Mouse (Mus musculus) cerebellum, adult 18-20 months (tissue): ENCODE results near the gene Zdhhc7.
A peak's percentile ranks its signal among the peaks of the same experiment; 100 is the strongest.

Experiments used
- DNase-seq, 2 experiments: peaks; one replicate each; pipeline ENCODE4 v3.0.0; 2021

Gene Zdhhc7

GRCm38 (mm10) chr8:120066226-120066625, 35.1 kb downstream of the Zdhhc7 start:
- no peak for DNase-seq

- no peak for DNase-seq
These were observed 35.7 kb downstream of the Zdhhc7 start for GRCm38 (mm10) chr8:120065611-120066010.

GRCm38 (mm10) chr8:120063326-120063725, 38.0 kb downstream of the Zdhhc7 start:
- DNase-seq = no peak

GRCm38 (mm10) chr8:120062742-120063141, 38.5 kb downstream of the Zdhhc7 start:
- DNase-seq = peak in 1 of 2 experiments; percentile 36

- no peak for DNase-seq
These were observed 44.2 kb downstream of the Zdhhc7 start for GRCm38 (mm10) chr8:120057078-120057477.

GRCm38 (mm10) chr8:120054833-120055232, 46.4 kb downstream of the Zdhhc7 start:
- DNase-seq = no peak

GRCm38 (mm10) chr8:120052318-120052717, 49.0 kb downstream of the Zdhhc7 start:
- no peak for DNase-seq

GRCm38 (mm10) chr8:120051908-120052307, 49.4 kb downstream of the Zdhhc7 start:
- no peak for DNase-seq

GRCm38 (mm10) chr8:120051006-120051405, 50.3 kb downstream of the Zdhhc7 start:
- no peak for DNase-seq

GRCm38 (mm10) chr8:120050376-120050775, 50.9 kb downstream of the Zdhhc7 start:
- DNase-seq = peak; percentile 42 to 60

GRCm38 (mm10) chr8:120049949-120050348, 51.3 kb downstream of the Zdhhc7 start:
- no peak for DNase-seq

GRCm38 (mm10) chr8:120046258-120047020, 54.8 kb downstream of the Zdhhc7 start:
- DNase-seq = peak; percentile 83 to 87

GRCm38 (mm10) chr8:120045471-120045870, 55.8 kb downstream of the Zdhhc7 start:
- no peak for DNase-seq

GRCm38 (mm10) chr8:120044907-120045306, 56.4 kb downstream of the Zdhhc7 start:
- no peak for DNase-seq

- no peak for DNase-seq
These were observed 58.6 kb downstream of the Zdhhc7 start for GRCm38 (mm10) chr8:120042542-120043312.

- DNase-seq = no peak
These were observed 60.4 kb downstream of the Zdhhc7 start for GRCm38 (mm10) chr8:120040861-120041260.

GRCm38 (mm10) chr8:120039313-120039919, 61.9 kb downstream of the Zdhhc7 start:
- no peak for DNase-seq

GRCm38 (mm10) chr8:120038741-120039140, 62.5 kb downstream of the Zdhhc7 start:
- DNase-seq = no peak

GRCm38 (mm10) chr8:120037611-120038010, 63.7 kb downstream of the Zdhhc7 start:
- DNase-seq = no peak

- DNase-seq = peak in 1 of 2 experiments; percentile 24
These were observed 64.1 kb downstream of the Zdhhc7 start for GRCm38 (mm10) chr8:120037199-120037598.

GRCm38 (mm10) chr8:120036578-120036977, 64.7 kb downstream of the Zdhhc7 start:
- DNase-seq = no peak

GRCm38 (mm10) chr8:120036111-120036510, 65.2 kb downstream of the Zdhhc7 start:
- DNase-seq = no peak

GRCm38 (mm10) chr8:120034471-120034870, 66.8 kb downstream of the Zdhhc7 start:
- DNase-seq = no peak
